Mouse (Mus musculus): ENCODE data around the gene Amh. TPM values are rescaled to one million over a fixed set of nuclear protein-coding genes. Genes with fewer than 3 reads are reported as not detected.
A peak's percentile ranks its signal among the peaks of the same experiment; 100 is the strongest.
"Not testable (repeated sequence)": the region's sequence is repeated elsewhere in the genome, so short reads cannot be mapped to it uniquely, and the experiment has no call there.

Amh gene
- total RNA-seq, 2 experiments from 2014 or later = 1.6 to 1.9 TPM

DNA sequence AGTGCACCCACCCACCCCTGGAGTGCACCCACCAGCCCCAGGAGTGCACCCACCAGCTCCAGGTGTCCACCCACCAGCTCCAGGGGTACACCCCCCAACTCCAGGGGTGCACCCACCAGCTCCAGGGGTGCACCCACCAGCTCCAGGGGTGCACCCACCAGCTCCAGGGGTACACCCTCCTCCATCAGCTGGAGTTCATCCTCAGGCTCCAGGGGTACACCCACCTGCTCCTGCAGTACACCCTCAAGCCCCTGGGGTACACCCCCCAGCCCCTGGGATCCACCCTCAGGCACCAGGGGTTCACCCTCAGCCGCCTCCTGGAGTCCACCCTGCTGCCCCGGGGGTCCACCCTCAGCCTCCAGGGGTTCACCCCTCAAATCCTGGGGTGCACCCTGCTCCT lies 703 bp upstream of the Amh start:
- intact Hi-C loops (cut with DNase I) = no loop called here
- DNase-seq (ENCODE audit: low spot score in 2 of 2) = no peak

DNA sequence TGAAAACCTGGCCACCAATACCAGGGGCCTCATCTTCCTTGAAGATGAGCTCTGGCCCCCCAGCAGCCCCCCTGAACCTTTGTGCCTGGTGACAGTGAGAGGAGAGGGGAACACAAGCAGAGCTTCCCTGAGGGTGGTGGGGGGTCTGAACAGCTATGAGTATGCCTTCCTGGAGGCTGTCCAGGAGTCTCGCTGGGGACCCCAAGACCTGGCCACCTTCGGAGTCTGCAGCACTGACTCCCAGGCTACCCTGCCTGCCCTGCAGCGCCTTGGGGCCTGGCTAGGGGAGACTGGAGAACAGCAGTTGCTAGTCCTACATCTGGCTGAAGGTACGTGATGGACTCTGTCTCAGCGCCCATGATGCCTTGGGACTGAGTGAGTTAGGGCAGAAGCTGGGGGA lies 279 bp downstream of the Amh start:
- intact Hi-C loops (cut with DNase I) = loop anchor here (5.0 kb wide), 1 partner anchor 72 kb away; no protein-coding TSS in a partner anchor
- DNase-seq (ENCODE audit: low spot score in 2 of 2) = no peak

- peak; percentile 76 to 81 for DNase-seq (ENCODE audit: low spot score in 2 of 2)
- intact Hi-C loops (cut with DNase I) = loop anchor here (5.0 kb wide), 1 partner anchor 71 kb away; no protein-coding TSS in a partner anchor
Measured at GRCm38 (mm10) chr10:80805925-80806324, 882 bp downstream of the Amh start.

- intact Hi-C loops (cut with DNase I) = loop anchor here (5.0 kb wide), 1 partner anchor 71 kb away; no protein-coding TSS in a partner anchor
- no peak for DNase-seq (ENCODE audit: low spot score in 2 of 2)
Measured at GRCm38 (mm10) chr10:80806341-80807056, 1.5 kb downstream of the Amh start.

GRCm38 (mm10) chr10:80807057-80807627 lies 2.1 kb downstream of the Amh start:
- intact Hi-C loops (cut with DNase I) = loop anchor here (5.0 kb wide), 1 partner anchor 70 kb away; no protein-coding TSS in a partner anchor
- peak; percentile 89 to 94 for DNase-seq (ENCODE audit: low spot score in 2 of 2)

DNA sequence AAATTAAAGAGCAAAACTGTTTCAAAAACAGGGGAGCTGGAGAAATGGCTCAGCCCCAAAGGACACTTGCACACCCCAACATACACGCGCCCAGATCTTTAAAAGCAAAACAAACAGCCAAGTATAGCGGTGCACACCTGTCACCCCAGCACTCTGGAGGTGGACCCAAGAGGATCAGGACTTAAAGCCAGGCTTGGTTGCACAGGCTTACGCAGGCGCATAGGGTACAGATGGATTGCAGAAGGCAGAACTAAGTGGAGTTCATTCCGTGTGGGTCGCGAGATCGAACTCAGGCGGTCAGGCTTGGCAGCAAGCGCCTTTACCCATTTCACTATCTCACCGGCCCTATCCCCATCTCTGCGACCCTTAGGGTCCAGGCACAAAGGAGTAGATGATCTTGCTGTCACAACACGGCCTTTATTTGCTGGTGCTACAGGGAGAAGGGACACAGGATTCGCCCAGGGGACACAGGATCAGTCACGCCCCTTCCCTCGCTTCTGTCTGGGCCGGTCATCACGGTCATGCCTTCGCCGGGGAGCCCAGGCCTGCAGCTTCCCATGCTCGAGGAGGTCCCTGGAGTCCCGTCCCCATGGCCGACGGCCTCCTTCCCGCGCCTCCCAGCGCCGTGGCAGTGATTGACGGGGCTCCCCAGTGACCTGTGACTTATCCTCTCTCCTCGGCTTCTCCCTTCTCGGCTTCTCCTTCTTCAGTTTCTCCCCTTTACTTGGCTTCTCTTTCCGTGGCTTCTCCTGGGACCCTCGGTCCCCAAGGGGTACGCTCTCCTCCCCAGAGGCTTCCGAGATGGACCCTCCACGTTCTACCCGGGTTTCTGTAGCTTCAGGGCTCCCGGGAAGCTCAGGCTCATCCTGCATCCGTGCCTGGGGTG lies 3.3 kb downstream of the Amh start:
- intact Hi-C loops (cut with DNase I) = loop anchor here (5.0 kb wide), 1 partner anchor 69 kb away; no protein-coding TSS in a partner anchor
- no peak for DNase-seq (ENCODE audit: low spot score in 2 of 2)

- intact Hi-C loops (cut with DNase I) = loop anchor here (5.0 kb wide), 1 partner anchor 68 kb away; no protein-coding TSS in a partner anchor
- peak in 1 of 2 experiments; percentile 64 for DNase-seq (ENCODE audit: low spot score in 2 of 2)
Measured at GRCm38 (mm10) chr10:80808985-80809632, 4.1 kb downstream of the Amh start.

DNA sequence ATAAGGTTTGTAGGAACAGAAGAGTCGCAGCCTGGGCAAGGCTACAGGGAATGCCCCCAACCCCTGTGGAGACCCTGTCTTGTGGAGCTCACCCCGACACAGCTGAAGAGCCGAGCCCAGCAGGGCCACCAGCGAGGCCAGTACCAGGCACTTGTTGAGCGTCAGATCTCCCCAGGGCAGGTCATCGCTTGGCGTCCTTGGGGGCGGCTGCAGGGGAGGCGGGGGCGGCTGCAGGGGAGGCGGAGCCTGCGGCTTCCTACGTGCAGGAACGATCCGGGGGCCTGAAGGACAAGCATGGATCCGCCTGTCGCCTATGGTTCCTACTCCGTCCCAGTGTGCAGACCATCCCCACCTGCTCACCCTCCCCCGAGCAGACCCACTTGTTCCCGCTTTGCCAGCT lies 5.0 kb downstream of the Amh start:
- intact Hi-C loops (cut with DNase I) = no loop called here
- DNase-seq (ENCODE audit: low spot score in 2 of 2) = no peak

DNA sequence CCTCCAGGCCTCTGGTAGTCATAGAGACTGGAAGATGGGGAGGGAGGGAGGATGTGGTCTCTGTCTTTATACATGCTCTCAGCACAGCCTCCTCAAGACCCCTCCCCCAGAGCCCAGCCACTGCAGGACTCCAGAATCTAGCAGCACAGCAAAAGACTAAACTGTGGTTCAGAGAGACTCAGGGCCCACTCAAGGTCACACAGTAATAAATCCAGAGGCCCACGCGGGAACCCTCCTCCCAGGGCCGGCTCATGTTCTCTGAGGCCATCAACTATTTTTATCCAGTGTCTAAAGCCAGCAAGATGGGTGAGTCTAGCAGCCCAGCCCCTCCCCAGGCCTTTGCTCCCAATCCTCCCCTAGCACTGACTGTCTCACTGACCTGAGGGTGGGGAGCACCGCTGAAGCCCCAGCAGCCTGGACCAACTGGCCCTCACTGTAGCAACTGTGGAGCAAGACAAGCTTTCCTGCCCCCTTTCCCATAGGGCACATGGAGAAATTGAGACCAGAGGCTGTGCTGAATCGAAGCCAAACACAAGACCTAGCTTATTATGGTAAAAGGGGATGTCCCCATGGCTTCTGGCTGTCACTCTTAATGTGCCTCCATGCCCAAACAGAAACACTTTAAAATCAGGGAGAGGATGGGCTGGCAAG lies 7.5 kb downstream of the Amh start:
- intact Hi-C loops (cut with DNase I) = no loop called here
- no peak for DNase-seq (ENCODE audit: low spot score in 2 of 2)

DNA sequence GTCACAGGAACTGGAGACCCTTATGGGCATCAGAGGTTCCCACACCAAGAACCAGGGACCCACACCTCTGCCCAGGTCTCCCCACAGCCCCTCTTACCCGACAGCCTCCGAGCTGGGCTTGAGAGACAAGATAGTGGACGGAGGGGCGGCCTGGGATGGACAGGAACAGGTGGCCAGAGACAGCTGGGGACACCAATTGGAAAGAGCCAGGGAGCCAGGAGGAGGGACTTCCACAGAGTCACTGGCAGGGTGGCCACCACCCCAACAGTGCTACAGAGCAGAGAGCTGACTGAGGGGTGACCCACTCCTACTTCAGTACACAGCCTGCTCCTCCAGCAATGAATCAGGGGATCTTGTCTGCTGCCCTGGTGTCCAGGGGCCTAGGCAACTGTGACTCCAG lies 8.3 kb downstream of the Amh start, which contains the start of gene Jsrp1:
Gene Jsrp1, minus strand, starts transcription at position 133 of the 400 bp plus-strand sequence.
- DNase-seq (ENCODE audit: low spot score in 2 of 2) = no peak
- intact Hi-C loops (cut with DNase I) = no loop called here

- intact Hi-C loops (cut with DNase I) = no loop called here
Measured at GRCm38 (mm10) chr10:80814800-80815199, 9.8 kb downstream of the Amh start.

GRCm38 (mm10) chr10:80816303-80816702 lies 11.3 kb downstream of the Amh start:
- intact Hi-C loops (cut with DNase I); DNase-seq (ENCODE audit: low spot score in 2 of 2): not testable (repeated sequence)

More at GRCm38 (mm10) chr10:80814800-80815199, 9.8 kb downstream of the Amh start:
- DNase-seq (ENCODE audit: low spot score in 2 of 2) = no peak

GRCm38 (mm10) chr10:80817164-80817563 lies 12.1 kb downstream of the Amh start:
- no peak for DNase-seq (ENCODE audit: low spot score in 2 of 2)
- intact Hi-C loops (cut with DNase I) = no loop called here

DNA sequence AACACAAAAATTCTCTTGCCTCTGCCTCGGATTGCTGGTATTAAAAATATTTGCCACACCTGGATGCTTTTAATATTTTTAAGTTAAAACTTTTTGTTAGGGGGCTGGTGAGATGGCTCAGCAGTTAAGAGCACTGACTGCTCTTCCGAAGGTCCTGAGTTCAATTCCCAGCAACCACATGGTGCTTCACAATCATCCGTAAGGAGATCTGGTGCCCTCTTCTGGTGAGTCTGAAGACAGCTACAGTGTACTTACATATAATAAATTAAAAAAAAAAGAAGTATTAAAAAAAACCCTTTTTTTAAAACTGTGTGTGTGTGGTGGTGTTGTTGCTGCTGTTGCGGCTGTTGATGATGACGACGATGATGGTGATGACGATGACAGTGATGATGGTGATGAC lies 12.9 kb downstream of the Amh start:
- intact Hi-C loops (cut with DNase I); DNase-seq (ENCODE audit: low spot score in 2 of 2): not testable (repeated sequence)

DNA sequence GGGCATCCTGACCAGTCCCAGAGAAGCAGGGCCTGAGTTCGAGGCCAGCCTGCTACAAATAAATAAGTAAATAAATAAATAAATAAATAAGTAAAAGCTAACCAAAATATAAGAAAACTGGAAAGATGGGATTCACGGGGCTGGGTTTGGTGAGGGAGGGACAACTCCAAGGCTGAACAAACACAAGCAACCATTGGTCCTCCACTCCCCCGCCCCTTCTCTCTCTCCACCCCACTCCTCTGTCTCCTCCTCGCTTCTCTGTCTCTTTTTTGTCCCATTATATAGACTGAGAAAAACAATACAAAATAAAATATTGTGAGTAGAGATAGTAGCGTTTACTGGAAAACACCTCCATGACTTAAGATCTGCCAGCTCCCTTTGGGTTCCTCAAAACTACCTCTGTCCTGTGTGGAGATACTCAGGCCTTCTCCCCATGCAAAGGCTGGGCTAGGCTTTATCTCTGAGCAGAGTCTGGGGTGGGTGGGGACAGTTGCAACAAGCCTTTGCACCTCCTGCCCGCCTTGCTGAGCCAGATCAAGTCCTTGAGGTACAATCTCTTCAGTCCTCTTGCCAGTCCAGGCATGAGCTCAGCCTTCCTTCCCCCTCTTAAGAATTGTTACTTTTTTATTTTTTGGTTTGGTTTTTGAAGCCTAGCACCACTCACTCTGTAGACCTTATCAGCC lies 13.7 kb downstream of the Amh start:
- intact Hi-C loops (cut with DNase I) = no loop called here
- no peak for DNase-seq (ENCODE audit: low spot score in 2 of 2)

- no peak for DNase-seq (ENCODE audit: low spot score in 2 of 2)
- intact Hi-C loops (cut with DNase I) = no loop called here
Measured at GRCm38 (mm10) chr10:80819406-80819805, 14.4 kb downstream of the Amh start.

DNA sequence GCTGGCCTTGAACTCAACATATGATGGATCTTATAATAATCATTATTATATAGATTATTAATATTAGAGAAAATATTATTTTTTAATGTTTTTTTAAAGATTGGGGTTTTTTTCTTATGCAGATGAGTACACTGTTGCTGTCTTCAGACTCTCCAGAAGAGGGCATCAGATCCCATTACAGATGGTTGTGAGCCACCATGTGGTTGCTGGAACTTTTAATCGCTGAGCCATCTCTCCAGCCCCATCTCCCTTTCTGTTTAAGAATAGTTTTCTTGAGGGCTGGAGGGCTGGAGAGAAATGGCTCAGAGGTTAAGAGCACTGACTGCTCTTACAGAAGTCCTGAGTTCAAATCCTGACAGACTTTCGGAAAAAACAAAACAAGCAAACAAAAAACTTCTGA lies 16.9 kb downstream of the Amh start:
- DNase-seq (ENCODE audit: low spot score in 2 of 2) = no peak
- intact Hi-C loops (cut with DNase I) = no loop called here

DNA sequence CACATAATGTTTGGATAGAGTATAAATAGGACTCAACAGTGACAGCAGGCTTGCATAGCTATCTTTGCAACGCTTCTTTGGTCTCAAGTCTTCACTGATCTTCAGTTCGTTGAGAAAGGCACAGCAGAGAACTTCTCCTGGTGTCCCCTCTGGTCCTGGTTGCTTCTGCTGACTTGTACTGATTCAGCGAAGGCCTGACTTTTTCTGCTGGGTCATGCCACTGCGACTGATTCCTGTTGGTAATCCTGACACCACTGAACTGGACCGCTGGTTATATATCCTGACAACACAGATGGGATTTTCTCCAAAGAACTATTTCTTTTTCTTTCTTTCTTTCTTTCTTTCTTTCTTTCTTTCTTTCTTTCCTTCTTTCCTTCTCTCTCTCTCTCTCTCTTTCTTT lies 17.5 kb downstream of the Amh start:
- DNase-seq (ENCODE audit: low spot score in 2 of 2) = no peak
- intact Hi-C loops (cut with DNase I) = no loop called here

Measured in left cerebral cortex, postnatal 14 days (tissue).